Mouse (Mus musculus) neural tube, embryonic 11.5 days (tissue): ENCODE data around the gene Ptpro. TPM values are rescaled to one million over a fixed set of nuclear protein-coding genes. Genes with fewer than 3 reads are reported as not detected.

Experiments
- ATAC-seq: fragments of 200-750 bp; cut with Nextera tagmentation; 2 replicates; pipeline ENCODE4 v1.8.0; 2017; ENCODE audit warnings: moderate number of reproducible peaks, mild to moderate bottlenecking, moderate TSS enrichment, moderate library complexity; ENCODE audit not compliant: insufficient read depth, low FRiP score, low TSS enrichment
- DNase-seq: peaks from one replicate; pipeline ENCODE4 v3.0.0-alpha.2; 2015; ENCODE audit warnings: low spot score
- H3K27ac ChIP-seq: fragments of 300-500 bp; sonication (generic); 2 replicates; pipeline ENCODE4 v1.5.1; 2014; ENCODE audit warnings: low read depth, mild to moderate bottlenecking, low read length
- H3K27me3 ChIP-seq: fragments of 300-500 bp; sonication (generic); 2 replicates; pipeline ENCODE4 v1.6.1; 2014; ENCODE audit warnings: mild to moderate bottlenecking, low read length, mixed read lengths; ENCODE audit not compliant: control insufficient read depth, insufficient read depth
- H3K36me3 ChIP-seq: fragments of 300-500 bp; sonication (generic); 2 replicates; pipeline ENCODE4 v1.6.1; 2014; ENCODE audit warnings: mild to moderate bottlenecking, low read length, moderate library complexity, mixed read lengths; ENCODE audit not compliant: control insufficient read depth, insufficient read depth
- H3K4me1 ChIP-seq: fragments of 300-500 bp; sonication (generic); 2 replicates; pipeline ENCODE4 v1.6.1; 2014; ENCODE audit warnings: low read length, mixed read lengths; ENCODE audit not compliant: control insufficient read depth, insufficient read depth
- H3K4me2 ChIP-seq: fragments of 300-500 bp; sonication (generic); 2 replicates; pipeline ENCODE4 v1.6.1; 2014; ENCODE audit warnings: low read depth, mild to moderate bottlenecking, moderate library complexity
- H3K4me3 ChIP-seq: fragments of 300-500 bp; sonication (generic); 2 replicates; pipeline ENCODE4 v1.5.1; 2014; ENCODE audit warnings: low read depth, low read length
- H3K9ac ChIP-seq: fragments of 300-500 bp; sonication (generic); 2 replicates; pipeline ENCODE4 v1.6.1; 2014; ENCODE audit warnings: mild to moderate bottlenecking, low read length
- H3K9me3 ChIP-seq: fragments of 300-500 bp; sonication (generic); 2 replicates; pipeline ENCODE4 v1.6.1; 2016; ENCODE audit warnings: low read length; ENCODE audit not compliant: control insufficient read depth
- WGBS: fragments of 180-500 bp; shearing (Covaris S2); extraction: QIAGEN DNeasy Blood & Tissue Kit; methylation state at CpG from one replicate; pipeline ENCODE4 v1.1.7; 2014; 5-methylcytosine and 5-hydroxymethylcytosine counted together
- polyA plus RNA-seq: library from polyadenylated mRNA; unstranded; fragments of >200 nt; fragmentation: Nextera tagmentation; extraction: Ambion mirVana; gene quantifications from 2 replicates; pipeline ENCODE4 v1.2.1, GENCODE M21; 2014

Gene Ptpro
- polyA plus RNA-seq, 1 experiment from 2014 or later, result 18.5 TPM

DNA sequence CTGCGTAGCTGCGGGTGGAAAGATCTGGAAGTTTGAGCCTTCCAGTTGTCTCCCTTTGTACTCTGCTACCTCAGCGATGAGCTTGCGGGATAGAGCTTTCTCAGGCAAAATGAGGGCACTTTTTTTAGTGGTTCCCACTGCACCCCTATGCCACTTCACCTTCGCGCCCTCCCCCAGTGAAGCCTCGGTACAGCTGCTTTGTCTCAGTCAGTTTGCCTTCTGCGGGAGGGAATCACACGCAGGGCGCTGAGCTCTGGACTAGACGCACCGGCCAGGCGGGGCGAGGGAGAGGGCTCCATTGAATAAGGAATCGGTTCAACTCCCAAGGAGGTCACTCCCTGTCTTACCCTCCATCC lies 746 bp downstream of the Ptpro start:
- ATAC-seq, result peak; percentile 63
- H3K4me1 ChIP-seq, result no peaks in the 10 kb centered on the region
- peak overlapping the region; percentile 44 for H3K4me3 ChIP-seq
- peak overlapping the region; percentile 78 for H3K9ac ChIP-seq
- under 1% methylated on average over 15 of the region's 15 CpGs for WGBS
- H3K27ac ChIP-seq, result peak overlapping the region; percentile 68
- H3K36me3 ChIP-seq, result no peaks in the 10 kb centered on the region
- H3K9me3 ChIP-seq, result no peaks in the 10 kb centered on the region
- DNase-seq, result peak; percentile 74
- no peaks in the 10 kb centered on the region for H3K27me3 ChIP-seq
- peak overlapping the region; percentile 57 for H3K4me2 ChIP-seq

DNA sequence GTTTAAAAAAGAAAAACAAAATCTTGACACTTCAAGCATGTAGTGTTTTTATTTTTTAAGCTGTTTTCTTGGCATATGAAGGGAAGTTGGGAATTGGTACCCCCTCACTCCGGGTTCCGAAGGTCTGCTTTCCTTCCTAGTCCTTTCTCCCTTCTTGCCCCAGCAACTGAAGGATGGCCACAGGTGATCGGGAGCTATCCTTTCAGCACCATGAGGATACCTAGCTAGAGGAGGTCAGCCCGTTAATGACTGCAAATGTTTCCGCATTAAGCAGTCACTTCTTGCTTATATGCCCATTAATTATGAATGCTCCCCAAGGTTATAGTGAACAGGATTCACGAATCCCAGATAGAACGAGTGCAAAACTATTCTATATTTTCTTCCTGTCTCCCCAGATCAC lies 1.3 kb downstream of the Ptpro start:
- no peaks in the 10 kb centered on the region for H3K9me3 ChIP-seq
- H3K4me1 ChIP-seq, result no peaks in the 10 kb centered on the region
- H3K4me2 ChIP-seq, result peak overlapping the region; percentile 57
- no peak overlapping the region for H3K9ac ChIP-seq
- ATAC-seq (no peak), DNase-seq (peak; percentile 32)
- peak overlapping the region; percentile 44 for H3K4me3 ChIP-seq
- H3K27me3 ChIP-seq, result no peaks in the 10 kb centered on the region
- H3K36me3 ChIP-seq, result no peaks in the 10 kb centered on the region
- WGBS, result 13% methylated on average over 7 of the region's 7 CpGs
- H3K27ac ChIP-seq, result no peak overlapping the region

DNA sequence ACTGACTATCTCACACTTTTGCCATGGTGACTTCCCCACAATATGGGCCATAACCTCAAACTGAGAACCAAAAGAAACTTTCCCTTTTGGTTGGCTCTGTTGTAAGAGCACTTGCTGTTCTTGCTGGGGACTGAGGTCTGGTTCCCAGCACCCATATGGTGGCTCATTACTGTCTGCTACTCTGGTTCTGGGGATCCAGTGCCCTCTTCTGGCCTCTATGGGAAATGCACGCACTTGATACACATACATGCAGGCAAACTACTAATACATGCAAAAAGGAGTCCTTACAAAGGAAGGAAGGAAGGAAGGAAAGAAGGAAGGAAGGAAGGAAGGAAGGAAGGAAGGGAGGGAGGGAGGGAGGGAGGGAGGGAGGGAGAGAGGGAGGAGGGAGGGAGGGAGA lies 8.9 kb downstream of the Ptpro start:
- WGBS, result 95% methylated on average over 1 of the region's 1 CpGs
- Histone ChIP-seq H3K9ac (no peak overlapping the region), H3K4me1 (no peaks in the 10 kb centered on the region), H3K36me3 (no peaks in the 10 kb centered on the region), H3K9me3 (no peaks in the 10 kb centered on the region), H3K27ac (no peak overlapping the region), H3K27me3 (no peaks in the 10 kb centered on the region), H3K4me3 (no peak overlapping the region), H3K4me2 (no peak overlapping the region)
- ATAC-seq (no peak), DNase-seq (no peak)

DNA sequence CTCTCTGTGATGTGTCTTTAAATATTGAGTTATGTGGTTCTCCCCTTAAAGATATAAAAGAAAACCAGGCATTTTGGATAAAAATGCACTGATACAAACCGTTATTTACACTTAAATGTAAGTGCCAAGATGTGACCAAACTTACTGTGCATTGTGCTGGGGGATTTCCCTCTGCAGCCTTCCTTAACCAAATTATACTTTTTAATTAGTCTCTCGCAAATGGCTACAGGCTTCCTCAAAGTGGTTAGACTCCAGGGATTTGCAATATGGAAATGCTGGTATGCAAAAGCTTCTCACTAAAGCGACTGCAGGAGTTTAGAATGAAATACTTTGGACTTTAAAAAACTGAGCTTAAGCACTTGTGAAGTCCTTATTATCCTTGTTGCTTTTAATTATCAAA lies 10.0 kb downstream of the Ptpro start:
- no peak overlapping the region for H3K9ac ChIP-seq
- no peak for ATAC-seq
- H3K27ac ChIP-seq, result no peak overlapping the region

DNA sequence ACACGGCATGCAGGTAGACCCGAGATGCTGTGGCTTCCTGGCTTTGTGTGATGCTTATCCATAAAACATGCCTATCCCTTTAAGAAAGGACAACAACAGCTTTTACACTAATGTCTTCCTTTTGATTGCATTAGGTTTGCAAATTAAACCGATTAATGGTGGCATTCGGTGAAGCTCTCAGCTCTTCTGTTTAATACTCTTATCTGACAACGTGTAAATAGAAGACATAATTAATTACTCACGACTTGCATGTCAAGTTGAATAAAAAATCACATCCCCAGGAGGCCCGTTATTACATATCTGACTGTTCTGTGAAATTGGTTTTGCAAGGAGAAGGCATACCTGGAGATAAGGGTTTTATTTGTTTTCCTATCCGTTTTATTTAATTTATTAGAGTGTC lies 15.9 kb downstream of the Ptpro start:
- Histone ChIP-seq H3K4me2 (no peak overlapping the region), H3K4me1 (no peaks in the 10 kb centered on the region), H3K27ac (no peak overlapping the region), H3K36me3 (no peaks in the 10 kb centered on the region), H3K9ac (no peak overlapping the region), H3K27me3 (no peaks in the 10 kb centered on the region), H3K9me3 (no peaks in the 10 kb centered on the region), H3K4me3 (no peak overlapping the region)
- DNase-seq, result no peak
- ATAC-seq, result no peak
- 82% methylated on average over 8 of the region's 8 CpGs for WGBS

More for the DNA sequence above, 10.0 kb downstream of the Ptpro start:
- Histone ChIP-seq H3K4me2 (no peak overlapping the region), H3K4me3 (no peak overlapping the region), H3K27me3 (no peaks in the 10 kb centered on the region), H3K4me1 (no peaks in the 10 kb centered on the region), H3K9me3 (no peaks in the 10 kb centered on the region), H3K36me3 (no peaks in the 10 kb centered on the region)
- no peak for DNase-seq
- WGBS, result 54% methylated on average over 3 of the region's 3 CpGs

DNA sequence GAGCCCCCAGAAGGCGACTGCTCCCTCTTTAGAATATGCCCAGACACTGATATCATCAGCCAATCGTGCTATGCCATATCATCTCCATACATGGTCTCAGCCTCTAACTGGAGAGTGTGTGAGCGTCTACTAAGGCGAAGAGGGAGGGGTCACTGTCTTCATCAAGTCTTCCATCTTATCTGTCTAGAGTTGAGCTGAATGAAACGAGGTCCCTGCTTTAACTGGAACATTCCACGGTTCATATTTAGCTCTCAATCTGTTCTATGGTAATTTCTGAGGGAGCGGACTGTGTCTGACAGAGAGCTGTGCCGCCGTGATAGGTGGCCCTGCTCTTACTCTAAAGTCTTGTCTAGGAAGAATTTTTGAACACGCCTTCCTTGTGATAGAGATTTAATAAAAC lies 16.5 kb downstream of the Ptpro start:
- no peak overlapping the region for H3K4me2 ChIP-seq
- DNase-seq (no peak), ATAC-seq (no peak)
- H3K9me3 ChIP-seq, result no peaks in the 10 kb centered on the region
- no peak overlapping the region for H3K27ac ChIP-seq
- 91% methylated on average over 10 of the region's 10 CpGs for WGBS
- no peaks in the 10 kb centered on the region for H3K4me1 ChIP-seq
- no peak overlapping the region for H3K9ac ChIP-seq
- no peaks in the 10 kb centered on the region for H3K27me3 ChIP-seq
- H3K4me3 ChIP-seq, result no peak overlapping the region
- H3K36me3 ChIP-seq, result no peaks in the 10 kb centered on the region

DNA sequence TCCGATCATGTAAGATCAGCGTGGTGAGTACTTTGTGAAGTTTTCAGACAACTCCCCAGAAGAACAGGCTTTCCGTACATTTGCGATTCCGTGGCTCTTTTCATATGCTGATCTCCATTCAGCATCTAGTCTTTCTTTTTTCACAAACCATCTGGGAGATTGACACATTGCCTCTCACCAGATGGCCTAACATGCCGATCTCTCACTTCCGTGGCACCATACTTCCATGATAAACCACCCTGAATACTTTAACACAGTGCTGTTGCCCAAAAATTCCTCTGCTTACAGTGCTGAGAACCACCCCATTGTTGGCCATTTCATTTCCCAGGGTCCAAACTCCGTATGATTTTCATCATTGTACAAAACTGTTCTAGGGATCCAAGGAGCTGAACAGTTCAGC lies 20.4 kb downstream of the Ptpro start:
- ATAC-seq, result no peak
- no peak overlapping the region for H3K27ac ChIP-seq

DNA sequence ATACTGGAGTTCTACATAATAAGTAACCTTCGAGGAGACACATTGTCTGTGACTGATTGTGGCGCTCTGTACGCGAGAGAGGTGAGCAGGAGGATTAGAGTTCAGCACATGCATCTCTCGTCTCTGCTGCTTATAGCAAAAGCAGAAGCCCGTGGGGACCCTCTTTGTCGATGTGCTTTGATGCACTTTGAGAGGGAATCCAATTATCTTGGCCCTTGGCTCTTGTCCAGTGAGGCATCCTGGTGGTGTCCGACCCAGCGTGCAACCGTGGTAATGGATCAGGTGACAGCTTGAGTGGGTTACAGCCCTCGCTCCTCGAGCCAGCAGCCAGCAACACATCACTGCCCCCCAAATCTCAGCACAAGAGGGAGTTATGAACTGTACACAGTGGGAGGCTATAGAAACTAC lies 25.5 kb downstream of the Ptpro start:
- no peaks in the 10 kb centered on the region for H3K27me3 ChIP-seq
- WGBS, result 63% methylated on average over 12 of the region's 12 CpGs
- DNase-seq (peak; percentile 27), ATAC-seq (peak; percentile 37; the same call in 1 of the 2 replicates)
- no peak overlapping the region for H3K4me2 ChIP-seq
- no peak overlapping the region for H3K9ac ChIP-seq
- H3K36me3 ChIP-seq, result no peaks in the 10 kb centered on the region; the same call in 1 of the 2 replicates
- no peaks in the 10 kb centered on the region for H3K9me3 ChIP-seq
- H3K4me1 ChIP-seq, result no peaks in the 10 kb centered on the region
- H3K4me3 ChIP-seq, result no peak overlapping the region
- H3K27ac ChIP-seq, result no peak overlapping the region

More for the DNA sequence above, 20.4 kb downstream of the Ptpro start:
- H3K4me3 ChIP-seq, result no peak overlapping the region
- H3K4me2 ChIP-seq, result no peak overlapping the region
- no peaks in the 10 kb centered on the region for H3K9me3 ChIP-seq
- no peak overlapping the region for H3K9ac ChIP-seq
- DNase-seq, result no peak
- H3K36me3 ChIP-seq, result no peaks in the 10 kb centered on the region
- no peaks in the 10 kb centered on the region for H3K4me1 ChIP-seq
- no peaks in the 10 kb centered on the region for H3K27me3 ChIP-seq
- WGBS, result 79% methylated on average over 8 of the region's 8 CpGs

DNA sequence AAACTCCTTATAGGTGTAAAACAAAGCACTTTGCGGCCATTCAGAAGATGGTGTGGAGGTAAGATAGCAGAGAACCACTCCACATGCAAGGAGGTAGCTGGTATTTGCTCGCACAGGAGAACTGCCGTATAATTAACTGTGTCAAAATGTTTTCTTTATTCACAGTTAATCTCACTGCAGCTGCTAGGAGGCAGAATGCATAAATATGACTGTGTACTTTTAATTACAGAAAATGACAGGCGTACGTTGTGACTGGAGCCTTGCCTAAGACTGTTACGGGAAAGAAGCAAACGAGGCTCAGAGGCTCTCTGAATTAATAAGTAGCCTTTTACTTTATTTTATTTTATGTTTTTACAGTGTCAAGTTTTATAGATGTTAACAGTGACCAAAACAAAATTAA lies 27.5 kb downstream of the Ptpro start:
- H3K27ac ChIP-seq, result no peak overlapping the region
- H3K4me3 ChIP-seq, result no peak overlapping the region
- DNase-seq (no peak), ATAC-seq (no peak)
- no peaks in the 10 kb centered on the region for H3K27me3 ChIP-seq
- H3K9me3 ChIP-seq, result no peaks in the 10 kb centered on the region
- H3K36me3 ChIP-seq, result no peaks in the 10 kb centered on the region; the same call in 1 of the 2 replicates
- no peaks in the 10 kb centered on the region for H3K4me1 ChIP-seq
- WGBS, result 83% methylated on average over 7 of the region's 7 CpGs
- H3K4me2 ChIP-seq, result no peak overlapping the region
- no peak overlapping the region for H3K9ac ChIP-seq
